Mouse (Mus musculus): ENCODE measurements around the gene Whrn. TPM values are rescaled to one million over a fixed set of nuclear protein-coding genes. Genes with fewer than 3 reads are reported as not detected.

The Whrn gene
- total RNA-seq, 2 experiments from 2014 or later = 0.15 TPM; not detected in 1

DNA sequence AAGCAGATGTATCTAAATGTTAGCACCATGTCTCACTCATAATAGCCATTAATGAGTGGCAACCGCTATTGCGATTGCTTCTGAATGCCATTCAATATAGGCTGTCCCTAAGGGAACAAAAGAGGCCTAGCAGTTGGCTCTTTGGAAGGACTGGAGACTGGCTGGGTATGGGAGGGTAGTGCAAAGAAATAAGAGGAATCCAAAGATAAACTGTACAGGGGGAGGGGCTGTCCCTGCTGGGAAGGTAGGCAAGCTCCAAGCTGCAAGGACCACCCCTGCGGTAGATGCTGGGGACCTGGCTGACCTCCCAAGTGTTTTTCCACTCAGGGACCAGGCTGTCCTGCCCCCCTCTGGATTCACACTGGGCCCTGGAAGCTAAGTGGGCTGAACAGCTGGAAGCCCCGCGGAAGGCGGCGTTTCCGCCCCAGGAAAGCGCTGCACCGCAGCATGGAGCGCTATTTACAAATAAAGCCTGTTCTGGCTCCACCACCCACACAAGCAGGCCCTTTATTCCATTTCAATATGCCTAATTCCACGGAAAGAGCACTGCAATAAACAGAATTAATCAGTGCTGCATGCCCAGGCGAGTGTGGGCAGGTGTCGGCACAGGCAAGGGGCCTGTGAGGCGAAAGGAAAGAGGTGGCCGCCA lies 36.5 kb downstream of the Whrn start:
- no peak for ATAC-seq (replicated peaks; ENCODE audit: low FRiP score, low TSS enrichment, poor library complexity, severe bottlenecking)

GRCm38 (mm10) chr4:63456547-63456946 lies 39.2 kb downstream of the Whrn start:
- no peak for ATAC-seq (replicated peaks; ENCODE audit: low FRiP score, low TSS enrichment, poor library complexity, severe bottlenecking)

- no peak for ATAC-seq (replicated peaks; ENCODE audit: low FRiP score, low TSS enrichment, poor library complexity, severe bottlenecking)
Observed at GRCm38 (mm10) chr4:63453939-63454513, 41.8 kb downstream of the Whrn start.

DNA sequence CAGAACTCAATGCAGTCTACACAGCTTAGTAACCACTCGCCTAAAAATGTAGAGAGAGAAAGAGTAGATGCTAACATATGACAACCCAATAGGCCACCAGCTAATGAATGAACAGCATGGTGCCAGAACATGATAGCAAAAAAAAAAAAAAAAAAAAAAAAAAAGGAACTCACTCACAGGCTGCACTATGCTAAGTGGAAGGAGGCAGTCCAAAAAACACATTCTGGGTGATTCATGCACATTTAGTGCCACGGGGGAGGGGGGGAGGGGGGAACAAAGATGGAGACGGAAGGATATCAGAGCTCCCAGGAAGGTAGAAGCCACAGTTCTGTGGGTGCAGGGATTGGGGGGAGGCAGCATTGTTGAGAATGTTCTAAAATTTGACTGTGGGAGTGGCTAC lies 43.2 kb downstream of the Whrn start:
- no peak for ATAC-seq (replicated peaks; ENCODE audit: low FRiP score, low TSS enrichment, poor library complexity, severe bottlenecking)

DNA sequence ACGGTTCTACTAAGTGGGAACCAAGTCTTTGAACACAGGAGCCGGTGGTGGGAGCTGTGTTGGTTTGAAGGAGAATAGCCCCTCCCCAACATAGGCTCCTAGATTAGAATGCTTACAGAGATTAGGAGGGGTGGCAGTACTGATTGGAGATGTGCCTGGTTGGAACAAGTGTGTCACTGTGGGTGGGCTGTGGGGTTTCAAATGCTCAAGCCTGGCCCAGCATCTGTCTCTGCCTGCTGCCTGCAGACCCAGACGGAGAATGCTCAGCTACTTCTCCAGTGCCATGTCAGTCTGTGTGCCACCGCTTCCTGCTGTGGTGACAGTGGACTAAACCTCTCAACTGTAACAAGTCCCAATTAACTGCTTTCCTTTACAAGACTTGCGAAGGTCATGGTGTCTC lies 45.2 kb downstream of the Whrn start:
- ATAC-seq (replicated peaks; ENCODE audit: low FRiP score, low TSS enrichment, poor library complexity, severe bottlenecking) = no peak

DNA sequence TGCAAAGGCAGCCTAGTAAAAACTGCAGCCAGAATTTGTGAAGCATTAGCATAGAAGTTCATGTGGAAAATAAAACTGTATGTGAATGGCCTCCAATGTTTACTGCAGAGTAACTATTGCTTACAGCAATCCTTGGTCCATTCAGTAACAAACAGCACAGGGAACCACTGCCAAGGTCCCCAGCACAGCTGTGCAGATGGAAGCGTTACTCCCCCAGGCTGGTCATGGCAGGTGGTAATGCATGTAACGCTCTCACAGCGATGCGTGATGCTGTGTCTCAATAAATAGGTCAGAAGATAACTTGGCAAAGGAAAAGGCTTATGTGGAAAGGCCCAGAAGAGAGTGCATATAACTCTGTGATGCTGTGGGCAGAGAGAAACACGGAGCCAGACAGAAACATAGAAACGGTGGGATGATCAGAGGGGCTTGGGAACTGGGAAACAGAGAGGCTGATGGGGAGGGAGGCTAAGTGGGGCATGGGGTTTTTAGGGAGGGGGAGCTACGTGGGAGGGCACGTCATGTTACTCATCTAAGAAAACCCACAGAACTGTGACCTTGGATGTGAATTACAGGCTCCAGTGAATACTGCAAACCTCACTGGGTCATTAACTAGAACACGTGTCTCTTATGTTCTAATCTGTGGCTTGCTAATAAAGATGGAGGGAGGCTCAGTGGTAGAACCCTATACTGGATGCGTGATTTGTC lies 51.3 kb downstream of the Whrn start:
- ATAC-seq (replicated peaks; ENCODE audit: low FRiP score, low TSS enrichment, poor library complexity, severe bottlenecking) = no peak

DNA sequence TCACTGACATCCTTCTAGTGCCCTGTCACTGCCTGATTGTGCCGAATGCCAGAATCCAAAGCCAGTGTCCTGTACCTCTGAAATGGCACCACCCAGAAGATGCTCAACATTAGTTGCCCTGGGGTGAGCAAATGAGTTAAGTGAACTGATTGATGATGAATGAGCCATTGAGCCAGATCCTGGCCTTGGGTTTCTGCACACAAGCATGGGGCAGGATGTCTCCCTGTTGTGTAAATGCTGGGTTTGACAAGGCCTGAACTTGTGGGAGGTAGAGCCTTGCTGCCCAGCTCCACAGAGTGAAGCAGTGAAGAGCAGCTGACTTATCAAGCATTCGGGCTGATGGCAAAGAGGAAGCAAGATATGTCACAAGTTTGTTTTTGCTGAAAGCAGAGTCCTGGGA lies 52.7 kb downstream of the Whrn start:
- ATAC-seq (replicated peaks; ENCODE audit: low FRiP score, low TSS enrichment, poor library complexity, severe bottlenecking) = no peak

GRCm38 (mm10) chr4:63441616-63442015 lies 54.2 kb downstream of the Whrn start:
- ATAC-seq (replicated peaks; ENCODE audit: low FRiP score, low TSS enrichment, poor library complexity, severe bottlenecking) = no peak

DNA sequence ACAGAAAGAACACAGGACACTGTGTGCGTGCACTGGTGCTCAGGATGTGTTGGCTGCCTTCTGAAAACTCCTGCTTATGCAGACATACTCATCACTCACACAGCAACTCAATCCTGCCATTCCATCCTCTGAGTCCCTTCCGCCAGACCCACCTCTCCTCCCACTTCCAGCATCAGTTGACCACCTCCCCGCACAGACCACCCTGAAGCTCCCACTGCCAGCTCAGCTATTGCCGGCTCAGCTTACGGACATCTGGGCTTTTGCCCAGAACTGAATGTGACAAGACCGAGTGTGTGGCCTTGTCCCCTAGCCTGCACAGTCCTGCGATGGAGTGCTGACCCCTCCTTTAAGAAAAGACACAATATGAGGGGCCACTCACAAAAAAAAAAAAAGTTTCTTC lies 55.5 kb downstream of the Whrn start:
- no peak for ATAC-seq (replicated peaks; ENCODE audit: low FRiP score, low TSS enrichment, poor library complexity, severe bottlenecking)

- ATAC-seq (replicated peaks; ENCODE audit: low FRiP score, low TSS enrichment, poor library complexity, severe bottlenecking) = no peak
Observed at GRCm38 (mm10) chr4:63437968-63438367, 57.8 kb downstream of the Whrn start.

DNA sequence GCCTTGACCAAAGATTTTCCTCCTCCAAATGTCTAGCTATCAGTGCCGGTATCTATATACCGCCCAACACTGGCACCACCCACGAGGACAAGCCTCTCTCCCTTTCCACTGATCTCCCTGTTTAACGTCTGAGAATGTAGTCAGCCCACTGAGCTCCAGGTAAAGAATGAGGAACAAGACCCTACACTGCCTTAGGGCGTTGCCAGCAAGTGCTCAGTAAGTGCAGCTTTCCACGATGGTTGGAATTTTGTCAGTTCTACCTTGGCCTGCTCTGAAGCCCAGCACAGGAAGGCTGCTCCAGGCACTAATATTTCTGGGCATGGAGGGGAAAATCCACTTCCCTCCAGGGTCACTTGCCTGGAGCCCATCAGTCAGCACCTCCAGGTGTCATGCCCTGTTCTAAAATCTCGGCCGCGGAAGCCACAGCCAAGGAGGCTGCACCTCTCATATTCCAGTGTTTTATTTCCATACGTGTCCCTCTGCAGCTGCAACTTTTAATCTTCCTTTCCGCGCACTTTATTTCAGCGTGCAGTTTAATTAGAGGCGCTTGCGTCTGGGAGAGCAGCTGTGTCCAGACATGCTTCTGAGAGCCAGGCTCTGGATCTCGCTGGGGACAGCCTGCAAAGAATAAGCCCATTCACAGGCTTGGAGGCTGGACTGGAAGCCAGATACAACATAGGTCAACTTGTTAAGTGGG lies 58.5 kb downstream of the Whrn start:
- no peak for ATAC-seq (replicated peaks; ENCODE audit: low FRiP score, low TSS enrichment, poor library complexity, severe bottlenecking)

- ATAC-seq (replicated peaks; ENCODE audit: low FRiP score, low TSS enrichment, poor library complexity, severe bottlenecking) = no peak
Observed at GRCm38 (mm10) chr4:63435402-63435801, 60.4 kb downstream of the Whrn start.

GRCm38 (mm10) chr4:63431098-63431497 lies 64.7 kb downstream of the Whrn start:
- ATAC-seq (replicated peaks; ENCODE audit: low FRiP score, low TSS enrichment, poor library complexity, severe bottlenecking) = no peak

DNA sequence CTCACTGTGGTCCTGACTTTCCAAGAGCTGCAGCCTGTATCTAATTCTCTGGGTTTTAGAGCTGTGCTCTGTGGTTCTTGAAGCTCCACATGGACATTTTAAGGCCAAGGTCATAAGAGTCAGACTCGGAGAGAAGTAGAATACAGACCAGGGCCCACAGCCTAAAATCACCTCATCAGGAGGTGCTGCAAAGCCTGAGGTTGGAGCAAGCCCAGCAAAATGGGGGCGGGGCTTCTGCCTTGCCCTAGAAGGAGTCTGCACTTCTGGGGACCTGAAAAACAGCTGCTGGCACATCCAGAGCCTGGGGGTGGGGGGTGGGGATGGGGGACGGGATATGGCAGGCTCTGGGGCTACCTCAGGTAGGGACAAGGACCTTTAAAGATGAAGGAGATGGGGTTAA lies 65.4 kb downstream of the Whrn start:
- ATAC-seq (replicated peaks; ENCODE audit: low FRiP score, low TSS enrichment, poor library complexity, severe bottlenecking) = no peak

- no peak for ATAC-seq (replicated peaks; ENCODE audit: low FRiP score, low TSS enrichment, poor library complexity, severe bottlenecking)
Observed at GRCm38 (mm10) chr4:63426308-63426707, 69.5 kb downstream of the Whrn start.

DNA sequence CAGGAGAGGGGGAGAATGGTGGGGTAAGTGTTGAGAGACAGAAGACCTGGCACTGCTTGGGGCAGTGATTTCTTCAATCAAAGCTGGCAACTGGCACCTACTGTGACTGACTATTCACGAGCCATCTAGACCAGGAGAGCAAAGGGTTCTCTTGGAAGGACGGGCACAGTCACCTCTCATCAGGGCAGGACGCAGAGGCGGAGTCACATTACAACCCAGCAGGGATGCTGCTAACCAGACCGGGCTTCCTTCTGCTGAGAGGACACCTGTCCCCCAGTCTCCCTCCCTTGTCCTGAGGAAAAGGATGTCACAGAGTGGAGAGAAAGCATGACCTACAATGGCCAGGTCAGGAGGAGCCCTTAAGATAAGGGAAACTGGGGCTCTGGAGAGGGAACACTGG lies 72.0 kb downstream of the Whrn start:
- no peak for ATAC-seq (replicated peaks; ENCODE audit: low FRiP score, low TSS enrichment, poor library complexity, severe bottlenecking)

GRCm38 (mm10) chr4:63423231-63423630 lies 72.6 kb downstream of the Whrn start:
- no peak for ATAC-seq (replicated peaks; ENCODE audit: low FRiP score, low TSS enrichment, poor library complexity, severe bottlenecking)

DNA sequence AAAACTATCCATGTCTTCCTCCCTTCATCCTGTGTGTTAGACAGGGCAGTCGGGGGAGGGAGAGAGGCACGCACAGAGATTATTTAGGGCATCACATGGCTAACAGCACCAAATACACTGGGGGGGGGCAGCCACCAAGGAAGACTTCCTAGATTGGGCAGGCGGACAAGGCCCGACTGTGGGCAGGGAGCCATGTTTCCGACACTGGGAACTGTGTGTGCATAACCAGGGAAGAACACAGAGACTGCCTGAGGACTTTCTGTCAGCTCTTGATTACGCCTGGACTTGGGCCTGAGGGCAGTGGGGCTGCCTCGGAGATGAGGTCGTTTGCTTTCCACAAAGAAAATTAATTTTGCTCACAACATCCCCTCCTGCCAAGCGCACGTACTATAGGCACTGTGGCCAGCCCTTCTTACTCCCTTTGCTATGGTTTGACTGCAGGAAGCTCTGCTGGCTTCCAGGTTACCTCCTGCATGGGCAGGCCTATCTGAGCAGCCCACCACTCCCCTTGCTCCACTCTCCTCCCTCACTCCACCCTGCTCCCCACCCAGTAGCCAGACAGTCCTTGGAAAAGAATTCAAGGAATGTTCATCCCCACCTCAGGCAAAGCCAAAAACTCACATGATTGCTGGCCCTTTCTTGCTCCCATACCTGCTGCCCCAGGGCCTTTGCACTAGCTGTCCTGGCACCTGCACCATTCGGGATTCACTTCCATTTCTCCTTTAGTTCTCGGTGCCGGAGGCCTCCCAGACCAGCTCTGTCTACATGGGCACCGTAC lies 75.5 kb downstream of the Whrn start:
- ATAC-seq (replicated peaks; ENCODE audit: low FRiP score, low TSS enrichment, poor library complexity, severe bottlenecking) = no peak

DNA sequence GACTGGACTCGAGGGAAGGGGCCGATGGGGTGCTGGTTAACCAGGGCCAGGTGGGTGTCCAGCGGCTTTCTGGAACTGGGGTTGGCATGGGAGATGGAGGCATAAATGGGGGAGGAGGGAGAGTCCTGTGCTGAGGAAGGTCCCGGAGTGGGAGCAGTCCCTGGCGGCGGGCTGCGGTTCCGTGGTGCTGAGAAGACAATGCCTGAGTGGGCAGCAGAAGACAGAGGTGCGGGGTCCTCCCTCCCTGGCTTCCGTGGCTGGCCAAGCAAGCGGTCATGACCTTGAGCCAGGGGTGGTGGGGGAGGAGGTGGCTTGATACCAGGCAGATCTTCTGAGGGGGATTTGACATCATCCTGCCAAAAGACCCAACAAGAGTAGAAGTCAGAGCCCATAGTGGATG lies 77.5 kb downstream of the Whrn start:
- ATAC-seq (replicated peaks; ENCODE audit: low FRiP score, low TSS enrichment, poor library complexity, severe bottlenecking) = no peak
